Mouse (Mus musculus): ENCODE measurements at regions not wholly inside any gene's neighbourhood (a gene's known extent, or its start where the extent isn't known, plus 50 kb on each side); places are given as distances from the start of the nearest gene placed in this dataset.

DNA sequence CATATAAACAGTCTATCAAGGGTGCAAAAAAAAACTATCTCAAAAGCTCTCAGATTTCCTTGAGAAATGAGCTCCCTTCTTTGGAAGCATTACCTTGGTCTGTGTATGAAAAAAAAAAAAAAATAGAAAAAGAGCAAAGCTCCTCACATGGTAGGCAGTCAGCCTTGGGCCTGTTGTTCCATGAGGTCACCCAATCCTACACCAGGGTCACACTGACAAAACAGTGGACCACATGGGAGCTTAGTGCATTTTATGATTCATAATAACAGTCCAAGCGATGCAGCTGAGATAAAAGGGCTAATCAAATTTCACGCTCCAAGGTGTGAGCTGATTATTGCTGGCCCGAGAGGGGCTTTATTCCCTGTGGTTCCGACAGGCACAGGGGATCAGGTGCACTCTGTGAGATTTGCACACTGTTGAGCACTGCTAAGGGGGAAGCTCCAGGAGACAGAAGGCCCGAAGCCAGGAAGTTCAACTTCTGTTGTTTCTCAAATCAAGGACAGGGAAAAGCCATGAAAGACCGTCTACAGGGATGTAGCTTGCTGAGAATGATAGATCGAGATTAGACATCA, 352.1 kb upstream of the Gm6657 start:
- TF ChIP-seq POLR2A (IDR thresholded peaks at IDR 0.05; ENCODE audit: insufficient read depth, low read depth, low read length) (no peak), CTCF (IDR thresholded peaks at IDR 0.05) (no peak), EP300 (IDR thresholded peaks at IDR 0.05; ENCODE audit: insufficient read depth, low read depth, low read length) (no peak)

All from heart, adult 2 months (tissue).